Mouse (Mus musculus) brown adipose tissue, adult 24 weeks (tissue): ENCODE measurements around the gene Pax8. TPM values are rescaled to one million over a fixed set of nuclear protein-coding genes. Genes with fewer than 3 reads are reported as not detected.

Experiments used
- H3K27ac ChIP-seq: fragments of 200-500 bp; replicated peaks from 2 replicates; pipeline ENCODE4 v1.5.1; 2012; ENCODE audit warnings: low read depth, mild to moderate bottlenecking, low read length
- H3K4me1 ChIP-seq: fragments of 200-500 bp; 2 replicates; pipeline ENCODE4 v1.6.1; 2012; ENCODE audit warnings: low read length, mixed read lengths; ENCODE audit not compliant: control insufficient read depth, insufficient read depth, insufficient read length
- H3K4me3 ChIP-seq: fragments of 200-500 bp; 2 replicates; pipeline ENCODE4 v1.5.1; 2012; ENCODE audit warnings: low read depth, mild to moderate bottlenecking, low read length, moderate library complexity; ENCODE audit not compliant: insufficient read depth
- polyA plus RNA-seq: library from polyadenylated mRNA; stranded (reverse); fragments of >200 nt; gene quantifications from 2 replicates; pipeline ENCODE4 v1.2.4, GENCODE M21; 2012; ENCODE audit not compliant: missing spikeins, insufficient read depth, insufficient read length

Pax8 gene
- polyA plus RNA-seq, 1 experiment: not detected

DNA sequence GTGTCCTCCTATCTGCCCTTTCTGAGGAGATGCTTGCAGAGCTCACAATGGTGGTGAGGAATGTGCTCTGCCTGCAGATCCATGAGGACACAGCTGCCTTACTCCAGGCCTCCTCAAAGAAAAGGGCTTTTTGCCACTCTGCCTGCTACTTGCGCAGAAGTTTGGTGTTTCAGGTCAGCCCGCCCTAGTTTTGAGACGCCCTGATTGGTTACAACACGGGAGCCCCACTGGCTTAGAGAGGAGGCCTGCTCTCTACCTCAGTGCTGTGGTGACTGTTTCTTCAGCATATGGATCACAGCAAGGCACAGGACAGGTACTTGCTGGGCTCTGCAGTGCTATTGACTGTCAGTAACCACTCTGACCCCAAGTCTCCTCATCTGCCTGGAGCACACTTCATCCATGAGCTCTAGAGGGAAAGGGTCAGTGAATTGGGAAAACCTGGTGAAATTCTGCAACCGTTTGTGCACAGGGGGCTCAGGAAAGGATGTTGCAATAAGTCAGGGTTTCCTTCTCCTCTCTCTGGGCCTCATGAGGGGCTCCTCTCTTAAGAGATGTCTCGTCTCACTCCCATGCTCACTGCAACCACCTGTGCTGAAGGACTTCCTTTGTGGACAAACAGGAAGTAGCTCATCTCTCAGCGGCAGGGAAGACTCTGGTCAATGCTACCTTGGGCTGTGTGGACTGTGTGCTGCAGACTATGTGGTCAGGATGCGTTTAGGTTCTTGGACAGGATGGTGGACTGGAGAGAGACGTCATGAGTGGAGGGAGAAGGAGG is 92.8 kb downstream of the Pax8 start:
- Histone ChIP-seq H3K27ac (no peak overlapping the region), H3K4me3 (no peak overlapping the region), H3K4me1 (no peaks in the 10 kb centered on the region)

DNA sequence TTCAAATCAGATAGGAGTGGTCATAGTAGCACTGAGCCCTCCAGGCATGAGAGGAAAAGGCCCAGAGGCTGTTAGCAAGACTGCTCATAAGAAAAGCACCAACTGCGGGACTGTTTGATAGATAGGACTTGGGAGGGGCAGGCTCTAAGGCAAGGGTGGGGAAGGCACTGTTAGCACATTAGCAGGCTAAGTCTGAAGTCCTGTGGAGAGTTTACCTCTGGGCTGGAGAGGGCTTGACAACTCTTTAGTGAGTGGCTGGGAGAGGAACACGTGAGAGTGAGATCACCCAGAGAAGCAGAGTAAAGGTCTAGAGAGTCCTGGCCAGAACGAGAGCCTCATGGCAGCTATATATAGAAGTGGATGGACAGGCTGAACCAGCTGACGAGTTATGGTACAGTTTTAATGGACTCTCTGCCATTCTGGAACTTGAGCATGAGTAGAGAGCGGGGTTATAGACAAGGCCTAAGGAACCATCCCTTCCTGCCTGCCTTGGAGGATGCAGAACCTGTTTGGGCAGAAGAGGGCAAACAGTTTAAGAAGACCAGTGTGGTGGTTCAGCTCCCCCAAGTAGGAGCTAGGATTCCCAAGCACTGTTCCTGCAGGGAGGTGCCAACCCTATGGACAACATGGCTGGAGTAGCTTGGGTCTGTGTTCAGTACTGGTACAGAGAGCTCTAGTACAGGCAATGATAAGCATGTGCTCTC is 96.5 kb downstream of the Pax8 start:
- Histone ChIP-seq H3K4me1 (no peaks in the 10 kb centered on the region), H3K27ac (no peak overlapping the region), H3K4me3 (no peak overlapping the region)

Other genes with a start within 250 kb of the Pax8 start
- not detected in 2 replicates for gene Il1f5, start 198.6 kb downstream of the Pax8 start, polyA plus RNA-seq
- gene Il1f10, start 184.4 kb downstream of the Pax8 start, polyA plus RNA-seq: not detected in 2 replicates
- 1.1 and 2.0 TPM in 2 replicates for gene Il1rn, start 138.7 kb downstream of the Pax8 start, polyA plus RNA-seq
- 0.54 and 1.2 TPM in 2 replicates for gene Psd4, start 108.0 kb downstream of the Pax8 start, polyA plus RNA-seq